Mouse (Mus musculus) heart, postnatal 0 days (tissue): ENCODE measurements around the gene Olfr1442. TPM values are rescaled to one million over a fixed set of nuclear protein-coding genes. Genes with fewer than 3 reads are reported as not detected.
"Not testable (repeated sequence)": the region's sequence is repeated elsewhere in the genome, so short reads cannot be mapped to it uniquely, and the experiment has no call there.

ENCODE experiments used
- ATAC-seq: fragments of 200-750 bp; cut with Nextera tagmentation; 2 replicates; pipeline ENCODE4 v1.8.0; 2017; ENCODE audit warnings: low read depth, moderate number of reproducible peaks, moderate library complexity; ENCODE audit not compliant: insufficient read depth
- DNase-seq: peaks from one replicate; pipeline ENCODE4 v3.0.0-alpha.2; 2016; ENCODE audit warnings: low spot score
- H3K27ac ChIP-seq: fragments of 300-500 bp; sonication (generic); 2 replicates; pipeline ENCODE4 v1.5.1; 2014; ENCODE audit warnings: low read depth, mild to moderate bottlenecking
- H3K27me3 ChIP-seq: fragments of 300-500 bp; sonication (generic); 2 replicates; pipeline ENCODE4 v1.6.1; 2014; ENCODE audit warnings: low read length, mixed read lengths; ENCODE audit not compliant: control insufficient read depth, insufficient read depth
- H3K36me3 ChIP-seq: fragments of 300-500 bp; sonication (generic); replicated peaks from 2 replicates; pipeline ENCODE4 v1.6.1; 2014; ENCODE audit warnings: low read length, mixed read lengths; ENCODE audit not compliant: control insufficient read depth, insufficient read depth
- H3K4me1 ChIP-seq: fragments of 300-500 bp; sonication (generic); 2 replicates; pipeline ENCODE4 v1.6.1; 2014; ENCODE audit warnings: antibody characterized with exemption; ENCODE audit not compliant: control insufficient read depth, insufficient read depth
- H3K4me2 ChIP-seq: fragments of 300-500 bp; sonication (generic); 2 replicates; pipeline ENCODE4 v1.6.1; 2014; ENCODE audit warnings: low read depth, mild to moderate bottlenecking, low read length, moderate library complexity
- H3K4me3 ChIP-seq: fragments of 300-500 bp; sonication (generic); 2 replicates; pipeline ENCODE4 v1.5.1; 2014; ENCODE audit warnings: low read depth, low read length
- H3K9ac ChIP-seq: fragments of 300-500 bp; sonication (generic); replicated peaks from 2 replicates; pipeline ENCODE4 v1.6.1; 2014; ENCODE audit warnings: low read depth, low read length, mixed read lengths
- H3K9me3 ChIP-seq: fragments of 300-500 bp; sonication (generic); replicated peaks from 2 replicates; pipeline ENCODE4 v1.6.1; 2016; ENCODE audit warnings: low read length; ENCODE audit not compliant: control insufficient read depth
- CTCF ChIP-seq: IDR thresholded peaks from 2 replicates; pipeline ENCODE4 v1.5.1; 2016; ENCODE audit warnings: antibody characterized with exemption, control low read depth, low read depth
- EP300 ChIP-seq: IDR thresholded peaks from 2 replicates; pipeline ENCODE4 v1.6.1; 2016; ENCODE audit warnings: antibody characterized with exemption, low read depth
- WGBS: fragments of 180-500 bp; shearing (Covaris S2); extraction: QIAGEN DNeasy Blood & Tissue Kit; methylation state at CpG from one replicate; pipeline ENCODE4 v1.1.7; 2014; 5-methylcytosine and 5-hydroxymethylcytosine counted together
- polyA plus RNA-seq: library from polyadenylated mRNA; unstranded; fragments of >200 nt; fragmentation: Nextera tagmentation; extraction: Ambion mirVana; gene quantifications from 2 replicates; pipeline ENCODE4 v1.2.1, GENCODE M21; 2015
- total RNA-seq: library from RNA; depleted of rRNA; stranded (reverse); fragments of >200 nt; gene quantifications from 2 replicates; pipeline ENCODE4 v1.2.3, GENCODE M21; 2014; ENCODE audit warnings: low replicate concordance

Olfr1442 gene
- total and polyA plus RNA-seq, 2 experiments from 2014 or later: not detected

DNA sequence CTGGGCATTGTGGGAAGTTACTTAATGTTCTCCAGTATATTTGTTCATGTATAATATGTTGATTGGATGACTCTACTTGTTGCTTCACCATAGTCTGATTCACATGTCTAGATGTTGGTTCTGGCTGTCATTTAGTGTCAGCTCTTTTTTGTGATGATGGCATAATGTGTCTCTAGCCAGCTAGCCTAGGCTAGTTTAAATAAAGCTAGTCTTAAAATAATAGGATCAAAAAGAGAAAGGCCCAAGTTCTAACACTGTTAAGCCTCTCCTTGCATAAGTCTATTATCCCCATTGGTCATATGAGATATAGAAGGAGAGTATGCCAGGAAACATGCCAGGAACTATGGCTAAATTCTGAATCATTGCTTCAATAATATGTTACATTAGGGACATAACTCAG lies 20.7 kb upstream of the Olfr1442 start:
- H3K36me3 ChIP-seq: no peaks in the 10 kb centered on the region
- DNase-seq (no peak), ATAC-seq (no peak)
- no peak overlapping the region for H3K4me2 ChIP-seq
- H3K9ac ChIP-seq: no peak overlapping the region
- H3K4me1 ChIP-seq: no peaks in the 10 kb centered on the region
- H3K27me3 ChIP-seq: no peaks in the 10 kb centered on the region
- TF ChIP-seq EP300: no peak
- no peak for TF ChIP-seq CTCF
- no peak overlapping the region for H3K27ac ChIP-seq
- H3K4me3 ChIP-seq: no peak overlapping the region
- no peaks in the 10 kb centered on the region for H3K9me3 ChIP-seq

DNA sequence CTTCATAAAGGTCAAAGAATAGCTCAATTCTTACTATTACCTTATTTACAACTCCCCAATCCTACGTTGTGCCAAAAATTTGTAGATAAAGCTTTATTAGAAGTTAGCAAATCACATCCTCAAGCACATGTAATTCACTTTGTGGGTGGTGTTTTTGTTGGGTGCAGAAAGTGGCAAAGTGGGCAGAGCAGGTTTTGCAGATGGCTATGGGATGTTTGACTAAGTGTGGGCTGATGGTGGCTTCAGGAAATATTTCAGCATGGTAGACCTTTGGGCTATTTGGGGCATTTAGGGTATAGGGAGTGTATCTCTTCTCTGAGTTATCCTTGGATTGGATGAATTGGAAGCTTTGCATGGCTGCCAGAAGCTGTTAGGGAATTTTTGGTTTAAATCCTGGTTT lies 4.1 kb upstream of the Olfr1442 start:
- Histone ChIP-seq H3K9me3 (peaks cover 9% of the 10 kb centered on the region; the same call in 1 of the 2 replicates), H3K27me3 (no peaks in the 10 kb centered on the region), H3K36me3 (no peaks in the 10 kb centered on the region), H3K4me2 (no peak overlapping the region), H3K4me1 (no peaks in the 10 kb centered on the region), H3K4me3 (no peak overlapping the region), H3K27ac (no peak overlapping the region), H3K9ac (no peak overlapping the region)
- DNase-seq (no peak), ATAC-seq (no peak)
- 70% methylated on average over 1 of the region's 1 CpGs for WGBS
- TF ChIP-seq CTCF (no peak), EP300 (no peak)

GRCm38 (mm10) chr19:12668601-12669000 lies 1.6 kb upstream of the Olfr1442 start:
- H3K36me3 ChIP-seq, H3K4me3 ChIP-seq, H3K27me3 ChIP-seq, H3K4me2 ChIP-seq, H3K9me3 ChIP-seq, H3K27ac ChIP-seq, H3K4me1 ChIP-seq, H3K9ac ChIP-seq, ATAC-seq, DNase-seq: not testable (repeated sequence)
- 89% methylated on average over 3 of the region's 3 CpGs for WGBS

DNA sequence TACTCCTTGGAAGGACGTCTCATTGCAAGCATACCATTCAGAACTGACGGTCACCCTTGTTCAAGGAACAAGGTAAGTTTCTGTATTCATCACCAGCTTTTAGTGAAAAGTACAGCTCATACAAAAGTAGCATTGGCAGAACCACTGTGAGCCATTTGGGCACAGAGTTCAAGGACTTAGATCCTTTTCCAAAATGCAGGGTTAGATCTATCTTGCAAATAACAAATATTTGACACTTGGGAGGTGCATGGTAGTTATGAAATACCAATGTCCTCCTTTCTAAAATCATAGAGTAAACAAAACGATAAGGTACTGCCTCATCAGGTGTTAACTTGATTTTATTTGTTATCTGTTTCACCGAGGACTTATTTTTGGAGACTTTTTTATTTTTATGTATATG lies 812 bp downstream of the Olfr1442 start:
- H3K36me3 ChIP-seq: no peaks in the 10 kb centered on the region
- H3K4me1 ChIP-seq: no peaks in the 10 kb centered on the region
- no peak overlapping the region for H3K4me3 ChIP-seq
- no peaks in the 10 kb centered on the region for H3K9me3 ChIP-seq
- ATAC-seq (no peak), DNase-seq (no peak)
- TF ChIP-seq CTCF: no peak
- whole genome bisulfite sequencing: 68% methylated on average over 4 of the region's 4 CpGs
- no peak overlapping the region for H3K27ac ChIP-seq
- H3K27me3 ChIP-seq: no peaks in the 10 kb centered on the region
- no peak overlapping the region for H3K9ac ChIP-seq
- no peak overlapping the region for H3K4me2 ChIP-seq

DNA sequence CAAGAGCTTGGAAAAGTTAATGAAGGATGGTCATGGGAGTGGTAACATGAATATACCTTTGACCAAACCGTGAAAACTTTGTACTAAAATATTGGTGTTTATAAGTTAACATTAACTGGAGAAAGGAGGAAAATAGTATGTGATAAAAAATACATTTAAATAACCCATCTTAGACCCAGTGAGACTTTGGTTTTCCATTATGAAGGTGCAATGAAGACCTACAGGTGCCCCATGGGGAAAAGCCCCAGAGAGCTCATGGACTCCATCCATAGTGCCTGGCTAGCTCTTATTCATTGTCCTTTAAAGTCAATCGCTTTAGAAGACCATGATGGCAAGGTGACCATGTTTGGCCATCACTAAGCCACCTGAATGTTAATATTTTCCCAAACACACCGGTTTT lies 7.6 kb downstream of the Olfr1442 start, which contains the start of gene Olfr1443:
Olfr1443 (plus strand) TSS at position 301 of the 400 bp plus-strand sequence.
- TF ChIP-seq CTCF: no peak
- no peak for TF ChIP-seq EP300
- H3K27ac ChIP-seq: no peak within 1 kb of the TSS
- H3K4me3 ChIP-seq: no peak within 1 kb of the TSS
- no peak within 1 kb of the TSS for H3K9ac ChIP-seq
- no peak for ATAC-seq
- H3K4me2 ChIP-seq: no peak within 1 kb of the TSS
- no peak for DNase-seq
- H3K4me1 ChIP-seq: no peaks in the 10 kb centered on the region
- no peaks in the 10 kb centered on the region for H3K36me3 ChIP-seq
- no peaks in the 10 kb centered on the region for H3K9me3 ChIP-seq
- 52% methylated on average over 3 of the region's 3 CpGs for WGBS
- no peaks in the 10 kb centered on the region for H3K27me3 ChIP-seq

GRCm38 (mm10) chr19:12684638-12685037 lies 14.4 kb downstream of the Olfr1442 start:
- no peak for TF ChIP-seq EP300
- no peak for TF ChIP-seq CTCF
- Histone ChIP-seq H3K4me2 (no peak overlapping the region), H3K27me3 (no peaks in the 10 kb centered on the region), H3K27ac (no peak overlapping the region), H3K4me3 (no peak overlapping the region), H3K36me3 (no peaks in the 10 kb centered on the region), H3K9me3 (no peaks in the 10 kb centered on the region), H3K4me1 (no peaks in the 10 kb centered on the region), H3K9ac (no peak overlapping the region)
- ATAC-seq: no peak
- no peak for DNase-seq
